Comparison of ENCODE assay signal across 38 mouse cellular contexts in genomic region chr9:72944286-72944685, GRCm38 (mm10). TPM values are rescaled to one million over a fixed set of nuclear protein-coding genes. Genes with fewer than 3 reads are reported as not detected.
"Had no signal": no experiment of that assay in that cellular context is flagged by ENCODE, and none has a peak within 500 bp of the region (broad histone marks: within the 10 kb centered on the region; RNA-seq: fewer than 3 reads in every experiment).

No protein-coding gene starts in this region.

- H3K9ac ChIP-seq: heart, embryonic 13.5 days; heart, embryonic 15.5 days; hindbrain, embryonic 13.5 days; hindbrain, embryonic 15.5 days; kidney, embryonic 15.5 days; limb, embryonic 12.5 days; liver, embryonic 13.5 days; liver, embryonic 15.5 days had no signal

- H3K4me3 ChIP-seq: gastrocnemius, adult 2 months; heart, adult 2 months; heart, embryonic 13.5 days; heart, embryonic 15.5 days; hindbrain, embryonic 13.5 days; hindbrain, embryonic 15.5 days; kidney, embryonic 15.5 days; limb, embryonic 10.5 days; limb, embryonic 12.5 days; liver, embryonic 13.5 days; liver, embryonic 15.5 days had no signal

- H3K36me3 ChIP-seq: liver, embryonic 13.5 days; liver, embryonic 15.5 days had no signal

- H3K4me1 ChIP-seq: heart, embryonic 13.5 days; heart, embryonic 15.5 days; hindbrain, embryonic 13.5 days; hindbrain, embryonic 15.5 days; kidney, embryonic 15.5 days; liver, embryonic 13.5 days; liver, embryonic 15.5 days had no signal

- H3K9me3 ChIP-seq: hindbrain, embryonic 13.5 days; kidney, embryonic 15.5 days; liver, embryonic 13.5 days; liver, embryonic 15.5 days had no signal

- DNase-seq: gastrocnemius, adult 2 months; gastrocnemius, postnatal 10 days; gastrocnemius, postnatal 36 days; heart, adult 2 months; heart, postnatal 14 days; heart, postnatal 36 days; kidney, adult 11 months; kidney, adult 2 months; kidney, adult 9 months; kidney, postnatal 14 days; kidney, postnatal 36 days; layer of hippocampus, adult 9-11 months; layer of hippocampus, postnatal 36 days; liver; liver, embryonic 13.5 days had no signal

- H3K27ac ChIP-seq: gastrocnemius, adult 2 months; heart, adult 2 months; heart, embryonic 13.5 days; heart, embryonic 15.5 days; hindbrain, embryonic 13.5 days; hindbrain, embryonic 15.5 days; hindbrain, postnatal 0 days; kidney, embryonic 15.5 days; kidney, postnatal 0 days; limb, embryonic 10.5 days; limb, embryonic 12.5 days; liver, embryonic 13.5 days; liver, embryonic 15.5 days had no signal

- H3K27me3 ChIP-seq: heart, embryonic 13.5 days; heart, embryonic 15.5 days; hindbrain, embryonic 13.5 days; hindbrain, embryonic 15.5 days; kidney, embryonic 15.5 days; limb, embryonic 12.5 days; liver, embryonic 13.5 days; liver, embryonic 15.5 days had no signal

RNA-seq across cellular contexts. Expression of gene Gm44503, which starts 14.4 kb away (rescaled TPM):
- total RNA-seq: gastrocnemius, adult 2 months; gastrocnemius, postnatal 10 days; heart, postnatal 36 days; hematopoietic stem cell, adult 5-6 weeks; hindbrain, postnatal 0 days; layer of hippocampus, adult 8-10 months; layer of hippocampus, postnatal 14 days; left cerebral cortex, adult 18-20 months; left cerebral cortex, postnatal 36 days had no signal
- polyA plus RNA-seq: gonadal fat pad, adult 2 months; heart, adult 2 months; heart, embryonic 11.5 days; heart, embryonic 13.5 days; heart, embryonic 15.5 days; heart, postnatal 0 days; hindbrain, embryonic 13.5 days; hindbrain, embryonic 15.5 days; hindbrain, postnatal 0 days; intestine, embryonic 14.5 days; intestine, embryonic 16.5 days; kidney, adult 2 months; kidney, embryonic 15.5 days; kidney, postnatal 0 days; large intestine, adult 2 months; limb, embryonic 10.5 days; limb, embryonic 12.5 days; limb, embryonic 14.5 days; liver, embryonic 11.5 days; liver, embryonic 13.5 days; liver, embryonic 15.5 days had no signal

RNA-seq across cellular contexts. Expression of gene Pygo1, which starts 18.8 kb away (rescaled TPM):
- total RNA-seq: hematopoietic stem cell, adult 5-6 weeks had no signal
